Mouse (Mus musculus) lung, postnatal 0 days (tissue): ENCODE measurements around the gene Plscr2. TPM values are rescaled to one million over a fixed set of nuclear protein-coding genes. Genes with fewer than 3 reads are reported as not detected.

Experiments
- ATAC-seq: fragments of 200-750 bp; cut with Nextera tagmentation; 2 replicates; pipeline ENCODE4 v1.8.0; 2017; ENCODE audit warnings: moderate library complexity
- DNase-seq: peaks from one replicate; pipeline ENCODE4 v3.0.0-alpha.2; 2016; ENCODE audit warnings: low spot score
- H3K27ac ChIP-seq: fragments of 300-500 bp; sonication (generic); 2 replicates; pipeline ENCODE4 v1.5.1; 2014; ENCODE audit warnings: antibody characterized with exemption, mild to moderate bottlenecking, low read length, mixed read lengths
- H3K27me3 ChIP-seq: fragments of 300-500 bp; sonication (generic); replicated peaks from 2 replicates; pipeline ENCODE4 v1.6.1; 2014; ENCODE audit warnings: low read length, mixed read lengths; ENCODE audit not compliant: insufficient read depth
- H3K36me3 ChIP-seq: fragments of 300-500 bp; sonication (generic); 2 replicates; pipeline ENCODE4 v1.6.1; 2014; ENCODE audit warnings: low read length, mixed read lengths; ENCODE audit not compliant: insufficient read depth
- H3K4me1 ChIP-seq: fragments of 300-500 bp; sonication (generic); 2 replicates; pipeline ENCODE4 v1.6.1; 2014; ENCODE audit warnings: antibody characterized with exemption, low read depth, low read length, mixed read lengths; ENCODE audit not compliant: insufficient read depth
- H3K4me2 ChIP-seq: fragments of 300-500 bp; sonication (generic); replicated peaks from 2 replicates; pipeline ENCODE4 v1.6.1; 2014; ENCODE audit warnings: low read depth, mild to moderate bottlenecking, low read length, moderate library complexity, mixed read lengths
- H3K4me3 ChIP-seq: fragments of 300-500 bp; sonication (generic); 2 replicates; pipeline ENCODE4 v1.5.1; 2014; ENCODE audit warnings: low read depth, low read length
- H3K9ac ChIP-seq: fragments of 300-500 bp; sonication (generic); replicated peaks from 2 replicates; pipeline ENCODE4 v1.6.1; 2014; ENCODE audit warnings: low read depth, mild to moderate bottlenecking
- H3K9me3 ChIP-seq: fragments of 300-500 bp; sonication (generic); 2 replicates; pipeline ENCODE4 v1.6.1; 2016; ENCODE audit warnings: low read length, mixed read lengths
- CTCF ChIP-seq: IDR thresholded peaks from 2 replicates; pipeline ENCODE4 v1.5.1; 2016; ENCODE audit warnings: antibody characterized with exemption, mild to moderate bottlenecking
- EP300 ChIP-seq: IDR thresholded peaks from 2 replicates; pipeline ENCODE4 v1.6.1; 2016; ENCODE audit warnings: antibody characterized with exemption, mild to moderate bottlenecking, control low read depth
- WGBS: fragments of 180-500 bp; shearing (Covaris S2); extraction: QIAGEN DNeasy Blood & Tissue Kit; methylation state at CpG from one replicate; pipeline ENCODE4 v1.1.7; 2014; 5-methylcytosine and 5-hydroxymethylcytosine counted together
- microRNA-seq: library from miRNA; unstranded; fragments of <30 nt; microRNA quantifications from one replicate; pipeline ENCODE4, GENCODE M21; 2016
- polyA plus RNA-seq: library from polyadenylated mRNA; unstranded; fragments of >200 nt; fragmentation: Nextera tagmentation; extraction: Ambion mirVana; gene quantifications from 2 replicates; pipeline ENCODE4 v1.2.1, GENCODE M21; 2015

The Plscr2 gene
- polyA plus RNA-seq, 1 experiment from 2014 or later: 24.1 TPM

GRCm38 (mm10) chr9:92334845-92335244 lies 59.4 kb downstream of the Plscr2 start:
- Histone ChIP-seq H3K27me3 (no peaks in the 10 kb centered on the region), H3K9me3 (no peaks in the 10 kb centered on the region), H3K27ac (no peak overlapping the region), H3K4me3 (no peak overlapping the region), H3K9ac (no peak overlapping the region), H3K36me3 (no peaks in the 10 kb centered on the region), H3K4me2 (no peak overlapping the region), H3K4me1 (no peaks in the 10 kb centered on the region)
- TF ChIP-seq CTCF (no peak), EP300 (no peak)
- no peak for ATAC-seq
- WGBS: 94% methylated on average over 10 of the region's 10 CpGs
- DNase-seq: no peak

GRCm38 (mm10) chr9:92335277-92335818 lies 59.9 kb downstream of the Plscr2 start:
- Histone ChIP-seq H3K4me1 (no peaks in the 10 kb centered on the region), H3K27me3 (no peaks in the 10 kb centered on the region), H3K27ac (no peak overlapping the region), H3K9me3 (no peaks in the 10 kb centered on the region), H3K9ac (no peak overlapping the region), H3K4me2 (no peak overlapping the region), H3K4me3 (no peak overlapping the region), H3K36me3 (no peaks in the 10 kb centered on the region)
- WGBS: 79% methylated on average over 6 of the region's 6 CpGs
- TF ChIP-seq CTCF (no peak), EP300 (no peak)
- no peak for ATAC-seq
- no peak for DNase-seq

GRCm38 (mm10) chr9:92337063-92337462 lies 61.7 kb downstream of the Plscr2 start:
- ATAC-seq: no peak

GRCm38 (mm10) chr9:92337661-92338060 lies 62.3 kb downstream of the Plscr2 start:
- Histone ChIP-seq H3K4me1 (no peaks in the 10 kb centered on the region), H3K27ac (no peak overlapping the region), H3K4me3 (no peak overlapping the region), H3K4me2 (no peak overlapping the region), H3K9me3 (no peaks in the 10 kb centered on the region), H3K36me3 (no peaks in the 10 kb centered on the region), H3K9ac (no peak overlapping the region), H3K27me3 (no peaks in the 10 kb centered on the region)
- DNase-seq (no peak), ATAC-seq (no peak)
- TF ChIP-seq CTCF: no peak
- TF ChIP-seq EP300: no peak
- WGBS: 72% methylated on average over 3 of the region's 3 CpGs

More at GRCm38 (mm10) chr9:92337063-92337462, 61.7 kb downstream of the Plscr2 start:
- Histone ChIP-seq H3K27me3 (no peaks in the 10 kb centered on the region), H3K27ac (no peak overlapping the region), H3K9me3 (no peaks in the 10 kb centered on the region), H3K36me3 (no peaks in the 10 kb centered on the region), H3K4me1 (no peaks in the 10 kb centered on the region), H3K4me2 (no peak overlapping the region), H3K4me3 (no peak overlapping the region), H3K9ac (no peak overlapping the region)
- 93% methylated on average over 1 of the region's 1 CpGs for WGBS
- TF ChIP-seq CTCF: no peak
- DNase-seq: no peak

- Histone ChIP-seq H3K4me1 (no peaks in the 10 kb centered on the region), H3K4me2 (no peak overlapping the region), H3K36me3 (no peaks in the 10 kb centered on the region), H3K9ac (no peak overlapping the region), H3K27me3 (no peaks in the 10 kb centered on the region), H3K4me3 (no peak overlapping the region), H3K9me3 (no peaks in the 10 kb centered on the region), H3K27ac (no peak overlapping the region)
- no peak for TF ChIP-seq EP300
- no peak for TF ChIP-seq CTCF
- WGBS: 43% methylated on average over 1 of the region's 1 CpGs
- ATAC-seq (no peak), DNase-seq (no peak)
Observed at GRCm38 (mm10) chr9:92338954-92339353, 63.6 kb downstream of the Plscr2 start.

Small RNA genes lying within 50 kb of the gene (microRNA-seq; reads per million reads assigned to microRNA genes)
- not detected for gene Mir6386

Other genes starting within 250 kb of the Plscr2 start
- gene Plscr5, start 82.7 kb upstream of the Plscr2 start, polyA plus RNA-seq: 0.19 TPM in 1 of 2 replicates, not detected in the other
- gene Plscr1, start 25.9 kb upstream of the Plscr2 start, polyA plus RNA-seq: 53.7 and 57.9 TPM in 2 replicates
- not detected in 2 replicates for gene 1700057G04Rik, start 33.8 kb downstream of the Plscr2 start, polyA plus RNA-seq
- gene Plscr4, start 181.8 kb downstream of the Plscr2 start, polyA plus RNA-seq: 23.3 and 28.5 TPM in 2 replicates